Mouse (Mus musculus): ENCODE results near the gene Naaladl2. TPM values are rescaled to one million over a fixed set of nuclear protein-coding genes. Genes with fewer than 3 reads are reported as not detected.

Naaladl2 gene
- polyA plus RNA-seq, 1 experiment from 2014 or later = 0.76 TPM

- ATAC-seq (ENCODE audit: low FRiP score, low read depth) = peak; percentile 91
- no peaks in the 10 kb centered on the region for H3K27me3 ChIP-seq (replicated peaks)
- no peaks in the 10 kb centered on the region for H3K36me3 ChIP-seq
- H3K27ac ChIP-seq = no peak overlapping the region
- no peak overlapping the region for H3K4me3 ChIP-seq
- H3K9ac ChIP-seq = no peak overlapping the region
- no peak overlapping the region for H3K4me2 ChIP-seq (replicated peaks)
- no peaks in the 10 kb centered on the region for H3K9me3 ChIP-seq
- H3K4me1 ChIP-seq = no peaks in the 10 kb centered on the region
These were observed 538.6 kb downstream of the Naaladl2 start for GRCm38 (mm10) chr3:24605485-24605884.

DNA sequence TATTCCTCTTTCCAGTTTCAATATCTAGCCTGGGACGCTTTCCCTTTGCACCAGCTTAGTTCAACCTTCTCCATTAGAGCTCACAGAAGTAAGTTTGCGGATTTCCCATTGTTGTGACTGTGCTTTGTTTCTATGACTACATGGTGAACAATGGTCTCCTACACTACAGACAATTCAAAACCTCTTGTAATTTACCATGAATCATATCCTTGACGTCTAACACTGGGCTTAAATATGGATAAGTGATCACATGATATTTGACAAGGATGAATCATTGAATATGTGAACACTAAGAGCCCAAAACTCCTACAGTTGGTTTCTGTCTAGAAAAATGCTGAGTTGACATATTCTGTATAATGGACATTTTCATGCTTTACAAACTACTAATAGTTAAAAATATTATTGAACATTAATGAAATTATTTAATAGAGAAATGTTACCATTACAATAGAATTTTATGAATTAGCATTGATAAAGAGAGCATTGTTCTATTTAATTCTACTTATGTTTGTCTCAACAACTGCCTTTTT, 539.2 kb downstream of the Naaladl2 start:
- WGBS = 77% methylated on average over 3 of the region's 3 CpGs
- Histone ChIP-seq H3K4me1 (no peaks in the 10 kb centered on the region), H3K27me3 (replicated peaks) (no peaks in the 10 kb centered on the region), H3K36me3 (no peaks in the 10 kb centered on the region), H3K27ac (no peak overlapping the region), H3K9me3 (no peaks in the 10 kb centered on the region), H3K4me3 (no peak overlapping the region), H3K4me2 (replicated peaks) (no peak overlapping the region), H3K9ac (no peak overlapping the region)
- ATAC-seq (ENCODE audit: low FRiP score, low read depth) = peak; percentile 37; the same call in 1 of the 2 replicates

GRCm38 (mm10) chr3:24595447-24595846, 548.6 kb downstream of the Naaladl2 start:
- H3K9me3 ChIP-seq = no peaks in the 10 kb centered on the region
- H3K9ac ChIP-seq = no peak overlapping the region
- WGBS = 73% methylated on average over 2 of the region's 2 CpGs
- H3K4me1 ChIP-seq = no peaks in the 10 kb centered on the region
- no peaks in the 10 kb centered on the region for H3K27me3 ChIP-seq (replicated peaks)
- no peaks in the 10 kb centered on the region for H3K36me3 ChIP-seq
- H3K27ac ChIP-seq = no peak overlapping the region
- no peak for ATAC-seq (ENCODE audit: low FRiP score, low read depth)
- no peak overlapping the region for H3K4me3 ChIP-seq
- H3K4me2 ChIP-seq (replicated peaks) = no peak overlapping the region

- Histone ChIP-seq H3K9ac (no peak overlapping the region), H3K4me3 (no peak overlapping the region)
These were observed 587.4 kb downstream of the Naaladl2 start for GRCm38 (mm10) chr3:24556617-24557016.

DNA sequence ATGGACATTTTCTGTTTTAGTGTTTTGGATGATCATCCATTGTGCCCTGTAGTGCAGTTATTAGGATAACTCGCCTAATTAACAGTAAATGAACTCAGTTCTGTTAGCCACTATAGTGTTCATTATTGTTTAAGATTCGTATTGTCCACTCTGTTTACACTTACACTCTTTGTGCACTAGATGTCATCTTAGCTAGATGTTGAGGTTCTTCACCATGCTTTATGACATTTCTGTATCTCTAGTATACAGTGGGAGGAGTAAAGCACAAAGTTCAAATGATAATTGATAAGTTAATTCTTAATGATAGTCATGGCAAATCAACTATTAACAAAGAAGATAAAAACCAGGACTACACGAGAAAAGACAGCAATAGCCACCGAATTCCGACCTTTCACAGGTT, 590.4 kb downstream of the Naaladl2 start:
- Histone ChIP-seq H3K4me1 (no peaks in the 10 kb centered on the region), H3K9me3 (no peaks in the 10 kb centered on the region), H3K27ac (no peak overlapping the region), H3K27me3 (replicated peaks) (no peaks in the 10 kb centered on the region), H3K36me3 (no peaks in the 10 kb centered on the region), H3K4me3 (no peak overlapping the region), H3K9ac (no peak overlapping the region), H3K4me2 (replicated peaks) (no peak overlapping the region)
- no peak for ATAC-seq (ENCODE audit: low FRiP score, low read depth)
- WGBS = 87% methylated on average over 5 of the region's 5 CpGs

More at GRCm38 (mm10) chr3:24556617-24557016, 587.4 kb downstream of the Naaladl2 start:
- Histone ChIP-seq H3K27me3 (replicated peaks) (no peaks in the 10 kb centered on the region), H3K27ac (no peak overlapping the region), H3K9me3 (no peaks in the 10 kb centered on the region), H3K4me1 (no peaks in the 10 kb centered on the region), H3K4me2 (replicated peaks) (no peak overlapping the region), H3K36me3 (no peaks in the 10 kb centered on the region)
- no peak for ATAC-seq (ENCODE audit: low FRiP score, low read depth)
- WGBS = 84% methylated on average over 1 of the region's 1 CpGs

DNA sequence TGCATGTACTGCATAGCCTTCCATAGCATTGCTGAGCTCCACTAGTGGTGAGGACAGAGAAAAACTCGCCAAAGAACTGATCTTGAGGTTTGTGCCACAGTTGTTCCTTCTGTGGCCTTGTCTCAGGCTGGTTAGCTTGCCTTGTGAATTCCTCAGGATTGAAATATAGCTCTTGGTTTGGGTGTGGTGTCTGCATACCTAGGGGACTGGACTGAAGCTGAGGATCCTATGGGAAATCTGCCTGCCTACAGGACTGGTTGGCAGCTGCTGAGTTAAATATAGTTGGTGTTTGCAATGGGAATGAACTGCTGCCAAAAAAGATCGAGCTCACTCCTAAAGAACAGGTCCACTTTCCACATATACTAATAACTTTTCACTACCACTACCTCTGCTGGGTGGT, 591.4 kb downstream of the Naaladl2 start:
- 73% methylated on average over 2 of the region's 2 CpGs for WGBS
- Histone ChIP-seq H3K4me2 (replicated peaks) (no peak overlapping the region), H3K4me1 (no peaks in the 10 kb centered on the region), H3K27me3 (replicated peaks) (no peaks in the 10 kb centered on the region), H3K4me3 (no peak overlapping the region), H3K27ac (no peak overlapping the region), H3K36me3 (no peaks in the 10 kb centered on the region), H3K9me3 (no peaks in the 10 kb centered on the region), H3K9ac (no peak overlapping the region)
- ATAC-seq (ENCODE audit: low FRiP score, low read depth) = no peak

DNA sequence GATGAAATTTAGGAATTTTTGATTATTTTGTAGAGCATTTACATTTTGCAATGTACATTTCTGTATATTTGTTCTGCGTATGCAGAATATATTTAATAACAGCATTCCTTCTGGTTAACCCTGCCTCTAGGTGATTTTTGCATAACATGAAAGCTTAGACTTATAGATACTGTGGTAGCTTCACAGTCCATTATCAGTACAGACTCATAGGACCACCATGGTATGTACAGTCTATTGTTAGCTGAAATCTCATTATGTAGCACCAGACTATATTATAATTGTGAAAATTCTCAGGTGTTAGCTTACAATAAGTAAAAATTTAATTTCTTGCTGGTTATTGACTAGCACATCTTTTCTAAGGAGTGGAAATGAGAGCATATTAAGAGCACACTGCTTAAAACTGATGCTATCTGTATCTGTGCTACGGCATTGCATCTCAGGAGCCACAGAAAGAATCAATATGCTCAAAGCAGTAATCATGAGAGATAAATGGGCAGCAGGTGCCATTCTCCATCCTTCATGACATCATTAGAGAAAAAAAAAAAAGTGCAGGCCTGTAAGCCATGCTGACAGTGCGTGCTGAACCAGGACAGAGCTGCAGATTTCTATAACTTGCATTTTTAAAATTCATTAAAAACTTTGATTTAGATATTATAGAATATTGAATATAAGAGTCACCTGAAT, 610.1 kb downstream of the Naaladl2 start:
- no peak overlapping the region for H3K9ac ChIP-seq
- no peaks in the 10 kb centered on the region for H3K27me3 ChIP-seq (replicated peaks)
- no peak overlapping the region for H3K4me3 ChIP-seq
- no peak for ATAC-seq (ENCODE audit: low FRiP score, low read depth)
- no peaks in the 10 kb centered on the region for H3K4me1 ChIP-seq
- H3K4me2 ChIP-seq (replicated peaks) = no peak overlapping the region
- no peaks in the 10 kb centered on the region for H3K36me3 ChIP-seq
- H3K27ac ChIP-seq = no peak overlapping the region
- H3K9me3 ChIP-seq = no peaks in the 10 kb centered on the region
- WGBS = 76% methylated on average over 3 of the region's 3 CpGs

- no peak overlapping the region for H3K4me2 ChIP-seq (replicated peaks)
- H3K4me3 ChIP-seq = no peak overlapping the region
- no peak overlapping the region for H3K9ac ChIP-seq
- H3K27me3 ChIP-seq (replicated peaks) = no peaks in the 10 kb centered on the region
- H3K4me1 ChIP-seq = no peaks in the 10 kb centered on the region
- no peak overlapping the region for H3K27ac ChIP-seq
- no peaks in the 10 kb centered on the region for H3K9me3 ChIP-seq
- ATAC-seq (ENCODE audit: low FRiP score, low read depth) = no peak
- H3K36me3 ChIP-seq = no peaks in the 10 kb centered on the region
- 60% methylated on average over 1 of the region's 1 CpGs for WGBS
These were observed 629.1 kb downstream of the Naaladl2 start for GRCm38 (mm10) chr3:24514918-24515317.

DNA sequence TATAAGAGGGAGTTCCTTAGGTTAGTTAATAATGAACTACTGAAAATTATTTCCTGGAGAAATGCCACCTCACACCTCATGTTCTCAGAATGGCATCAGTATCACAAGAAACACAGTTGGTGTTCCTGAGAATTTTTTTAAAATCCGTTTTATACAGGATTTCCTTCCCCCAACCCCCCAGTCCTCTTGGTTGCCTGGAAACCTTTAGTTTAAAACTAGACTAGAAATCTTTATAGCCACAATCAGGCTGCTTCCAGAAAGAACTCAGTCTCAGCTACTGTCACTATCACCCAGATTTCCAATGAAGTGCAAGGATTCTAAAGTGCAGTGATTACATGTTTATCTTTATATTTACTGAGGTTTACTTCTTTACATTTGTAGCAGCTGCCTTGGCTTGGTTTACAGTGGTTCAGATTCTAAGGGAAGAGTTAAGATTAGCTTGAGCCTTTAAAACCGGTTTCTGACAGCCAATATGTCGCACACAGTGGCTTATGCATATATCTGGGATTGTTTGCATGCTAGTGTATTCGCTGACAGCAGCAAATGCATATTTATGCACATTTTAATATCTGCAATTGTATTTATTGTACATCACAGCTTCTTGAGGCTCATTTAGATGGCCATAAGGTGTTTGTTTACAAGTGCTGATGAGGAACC, 657.5 kb downstream of the Naaladl2 start:
- no peak overlapping the region for H3K4me2 ChIP-seq (replicated peaks)

DNA sequence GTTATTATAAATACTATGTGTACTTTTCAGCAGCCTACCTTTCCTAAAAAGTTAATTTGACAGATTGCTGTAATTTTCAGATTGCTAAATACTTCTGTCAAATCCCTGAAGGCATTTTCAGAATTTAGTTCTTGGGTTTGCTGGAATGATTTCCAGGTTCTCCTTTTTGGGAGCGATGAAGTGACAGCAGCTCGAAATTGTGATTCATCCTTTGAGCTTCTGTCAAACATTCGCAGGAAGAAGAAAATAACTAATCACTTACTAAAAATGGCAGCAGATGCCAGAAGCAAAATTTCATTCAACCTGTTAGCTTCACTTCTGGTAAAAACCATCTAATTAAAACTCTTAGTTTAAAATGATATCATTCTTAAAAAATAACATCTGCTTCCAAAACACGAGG, 680.1 kb downstream of the Naaladl2 start:
- no peaks in the 10 kb centered on the region for H3K36me3 ChIP-seq
- no peak overlapping the region for H3K4me3 ChIP-seq
- no peak overlapping the region for H3K27ac ChIP-seq
- no peak for ATAC-seq (ENCODE audit: low FRiP score, low read depth)
- H3K9ac ChIP-seq = no peak overlapping the region
- H3K4me2 ChIP-seq (replicated peaks) = no peak overlapping the region
- WGBS = 95% methylated on average over 4 of the region's 4 CpGs
- no peaks in the 10 kb centered on the region for H3K4me1 ChIP-seq
- no peaks in the 10 kb centered on the region for H3K27me3 ChIP-seq (replicated peaks)
- 0 out of 2 replicates have a peak, but pooled peaks cover 3% of the 10 kb centered on the region for H3K9me3 ChIP-seq

More for the DNA sequence above, 657.5 kb downstream of the Naaladl2 start:
- Histone ChIP-seq H3K27me3 (replicated peaks) (no peaks in the 10 kb centered on the region), H3K4me1 (no peaks in the 10 kb centered on the region), H3K9me3 (no peaks in the 10 kb centered on the region), H3K27ac (no peak overlapping the region), H3K36me3 (no peaks in the 10 kb centered on the region), H3K4me3 (no peak overlapping the region), H3K9ac (no peak overlapping the region)
- no peak for ATAC-seq (ENCODE audit: low FRiP score, low read depth)
- 72% methylated on average over 4 of the region's 4 CpGs for WGBS

- no peaks in the 10 kb centered on the region for H3K4me1 ChIP-seq
- no peak overlapping the region for H3K4me3 ChIP-seq
- no peak for ATAC-seq (ENCODE audit: low FRiP score, low read depth)
- H3K27me3 ChIP-seq (replicated peaks) = no peaks in the 10 kb centered on the region
- WGBS = 95% methylated on average over 6 of the region's 6 CpGs
- H3K27ac ChIP-seq = no peak overlapping the region
- no peak overlapping the region for H3K9ac ChIP-seq
- H3K36me3 ChIP-seq = no peaks in the 10 kb centered on the region
- H3K4me2 ChIP-seq (replicated peaks) = no peak overlapping the region
- H3K9me3 ChIP-seq = no peaks in the 10 kb centered on the region
These were observed 703.4 kb downstream of the Naaladl2 start for GRCm38 (mm10) chr3:24440621-24441020.

DNA sequence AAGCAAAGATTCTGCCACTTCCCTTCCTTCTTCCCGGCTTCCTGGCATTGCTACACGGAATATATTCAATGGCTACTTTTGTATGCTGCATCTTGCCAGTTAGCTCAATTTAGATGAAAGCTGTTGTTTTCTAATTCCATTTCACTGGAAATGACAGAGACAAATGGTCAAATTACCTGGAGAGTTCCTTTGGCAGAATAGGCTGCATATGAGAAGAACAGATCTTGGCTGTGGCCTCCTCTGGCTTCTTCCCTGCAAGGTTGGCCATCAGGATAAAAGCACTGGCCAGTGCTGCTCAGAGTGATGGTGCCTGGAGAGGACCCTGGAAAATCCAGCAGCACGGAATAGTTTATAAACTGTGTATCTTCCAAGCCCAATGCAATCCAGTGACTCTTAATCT, 711.3 kb downstream of the Naaladl2 start:
- no peak overlapping the region for H3K4me3 ChIP-seq
- no peaks in the 10 kb centered on the region for H3K4me1 ChIP-seq
- H3K9me3 ChIP-seq = no peaks in the 10 kb centered on the region
- H3K9ac ChIP-seq = no peak overlapping the region
- H3K27ac ChIP-seq = no peak overlapping the region
- WGBS = 87% methylated on average over 3 of the region's 3 CpGs
- no peaks in the 10 kb centered on the region for H3K36me3 ChIP-seq
- no peaks in the 10 kb centered on the region for H3K27me3 ChIP-seq (replicated peaks)
- no peak for ATAC-seq (ENCODE audit: low FRiP score, low read depth)
- H3K4me2 ChIP-seq (replicated peaks) = no peak overlapping the region

DNA sequence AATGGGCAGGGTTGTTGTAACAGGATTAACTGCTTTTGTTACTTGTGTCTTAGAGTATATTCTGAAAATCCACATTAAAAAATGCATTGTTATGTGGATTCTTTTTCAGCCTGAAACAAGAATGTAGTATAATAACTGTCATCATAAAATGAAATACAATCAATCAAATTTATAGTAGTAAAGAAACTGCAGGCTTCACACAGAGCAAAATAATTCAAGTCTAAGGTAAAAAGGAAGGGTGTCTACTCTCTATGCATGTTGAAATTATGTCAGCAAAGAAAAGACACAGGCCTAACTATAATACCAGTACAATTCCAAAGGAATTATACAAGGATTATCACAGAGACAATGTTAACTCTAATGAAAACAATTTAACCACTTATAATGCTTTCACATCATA, 752.3 kb downstream of the Naaladl2 start:
- Histone ChIP-seq H3K4me3 (no peak overlapping the region), H3K9ac (no peak overlapping the region), H3K36me3 (no peaks in the 10 kb centered on the region), H3K27me3 (replicated peaks) (no peaks in the 10 kb centered on the region), H3K4me1 (no peaks in the 10 kb centered on the region), H3K27ac (no peak overlapping the region), H3K9me3 (no peaks in the 10 kb centered on the region), H3K4me2 (replicated peaks) (no peak overlapping the region)
- ATAC-seq (ENCODE audit: low FRiP score, low read depth) = no peak
